Mouse (Mus musculus): Measurements from ENCODE around the gene Prg3.

Prg3 gene

DNA sequence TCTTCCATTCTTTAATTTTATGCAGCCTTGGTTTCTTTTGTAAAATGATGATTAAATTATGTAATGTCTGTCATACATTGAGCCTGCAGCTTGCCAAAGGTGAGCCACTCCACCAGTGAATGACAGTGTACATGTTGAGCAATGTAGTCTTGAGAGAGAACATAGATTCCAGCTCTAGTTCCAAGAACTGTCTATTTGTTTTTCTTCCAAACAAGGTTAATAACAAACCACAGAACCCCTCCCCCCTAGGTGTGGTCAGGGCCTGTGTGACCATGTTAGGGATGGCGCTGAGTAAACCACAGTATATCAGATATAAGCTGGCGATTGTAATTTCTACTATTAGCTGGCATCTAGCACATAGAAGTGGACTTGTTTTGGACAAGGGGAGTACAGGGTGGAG is 8.4 kb downstream of the Prg3 start:
- DNase-seq (ENCODE audit: low read depth, low spot score) = no peak

DNA sequence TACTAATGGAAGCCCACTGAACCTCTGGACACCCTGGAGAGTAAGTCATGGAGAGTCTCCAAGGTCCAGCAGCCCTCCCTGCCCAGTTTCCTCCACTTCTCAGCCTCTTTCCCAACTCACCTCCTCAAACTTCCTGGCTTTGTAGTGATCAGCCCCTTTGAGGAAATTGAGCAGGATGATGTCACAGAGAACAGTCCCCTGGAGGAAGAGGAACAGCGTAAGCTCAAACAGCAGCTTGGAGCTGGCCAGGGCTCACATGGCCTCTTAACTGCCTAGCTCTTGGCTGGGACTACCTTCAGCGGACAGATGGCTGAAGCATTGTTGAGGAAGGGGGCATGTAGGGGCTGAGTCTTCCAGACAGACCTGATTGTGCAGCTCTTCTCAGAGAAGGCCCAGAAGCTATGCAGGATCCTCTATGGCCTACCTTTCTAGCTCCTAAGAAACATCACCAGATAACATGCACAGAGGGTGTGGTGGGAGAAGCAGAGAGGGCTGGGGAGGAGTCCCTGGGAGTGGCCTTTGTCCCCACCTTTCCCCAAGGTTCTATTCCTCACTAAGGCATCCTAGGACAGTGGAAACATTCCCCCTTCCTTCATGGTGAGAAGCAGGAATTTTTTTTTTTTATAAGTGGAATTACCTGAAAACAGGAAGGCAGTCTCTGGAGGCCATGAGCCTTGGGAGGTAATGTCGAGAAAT is 11.6 kb downstream of the Prg3 start:
- DNase-seq (ENCODE audit: low read depth, low spot score) = no peak

DNA sequence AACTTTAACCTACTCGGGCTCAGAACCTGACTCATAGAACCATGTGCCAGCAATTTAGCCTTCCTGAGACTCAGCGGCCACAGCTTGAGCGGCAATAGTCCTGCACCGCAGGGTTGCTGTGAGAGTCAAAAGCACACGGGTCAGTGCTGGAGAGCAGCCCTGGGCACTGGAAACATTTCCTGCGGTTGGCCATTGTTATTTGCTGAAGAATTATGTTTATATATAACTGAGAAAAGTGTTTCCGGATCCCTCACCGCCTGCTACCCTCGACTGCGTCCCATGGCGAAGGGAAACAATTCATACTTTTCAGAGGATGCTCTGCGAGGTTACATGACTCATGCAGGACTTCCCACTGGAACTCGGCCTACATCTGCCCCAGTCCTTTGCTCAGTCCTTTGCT is 13.5 kb downstream of the Prg3 start:
- DNase-seq (ENCODE audit: low read depth, low spot score) = no peak

- peak; percentile 43 for DNase-seq (ENCODE audit: low read depth, low spot score)
Observed at GRCm38 (mm10) chr2:85002575-85002974, 14.6 kb downstream of the Prg3 start.

DNA sequence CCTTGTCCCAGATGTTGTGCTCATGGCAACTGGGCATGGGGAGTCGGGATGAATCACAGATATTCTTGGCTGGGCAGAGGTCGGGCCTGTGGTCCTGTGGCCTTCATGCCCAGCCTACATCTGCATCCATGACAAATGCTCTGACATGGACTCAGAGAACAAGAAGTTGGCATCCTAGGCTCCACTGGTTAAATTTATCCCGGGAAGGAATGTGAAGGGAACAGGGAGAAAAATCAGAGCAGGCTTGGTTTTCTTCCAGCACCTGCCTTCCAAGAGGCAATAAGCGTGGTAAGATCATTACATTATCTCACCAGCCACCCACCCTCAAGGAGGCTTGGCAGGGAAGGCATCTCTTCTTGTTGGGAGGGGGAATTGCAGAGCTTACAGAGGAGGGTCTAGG is 16.3 kb downstream of the Prg3 start:
- DNase-seq (ENCODE audit: low read depth, low spot score) = no peak

- no peak for DNase-seq (ENCODE audit: low read depth, low spot score)
Observed at GRCm38 (mm10) chr2:85006600-85006999, 18.6 kb downstream of the Prg3 start.

DNA sequence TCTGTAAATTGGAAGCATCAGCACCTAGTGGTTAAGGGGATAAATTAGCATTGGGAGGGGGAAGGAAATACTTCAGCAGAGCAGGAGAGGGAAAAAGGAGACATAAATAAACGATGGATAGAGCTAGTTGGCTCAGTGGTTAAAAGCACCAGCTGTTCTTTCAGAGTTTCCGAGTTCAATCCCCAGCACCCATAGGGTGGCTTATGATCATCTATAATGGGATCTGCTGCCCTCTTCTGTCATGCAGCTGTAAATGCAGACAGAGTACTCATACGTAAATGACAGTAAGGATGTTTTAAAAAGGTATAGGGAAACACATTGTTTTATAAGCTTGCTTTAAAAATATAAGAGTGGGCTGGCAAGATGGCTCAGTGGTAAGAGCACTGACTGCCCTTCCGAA is 19.7 kb downstream of the Prg3 start:
- DNase-seq (ENCODE audit: low read depth, low spot score) = peak; percentile 47

- DNase-seq (ENCODE audit: low read depth, low spot score) = no peak
Observed at GRCm38 (mm10) chr2:85009212-85009611, 21.2 kb downstream of the Prg3 start.

DNA sequence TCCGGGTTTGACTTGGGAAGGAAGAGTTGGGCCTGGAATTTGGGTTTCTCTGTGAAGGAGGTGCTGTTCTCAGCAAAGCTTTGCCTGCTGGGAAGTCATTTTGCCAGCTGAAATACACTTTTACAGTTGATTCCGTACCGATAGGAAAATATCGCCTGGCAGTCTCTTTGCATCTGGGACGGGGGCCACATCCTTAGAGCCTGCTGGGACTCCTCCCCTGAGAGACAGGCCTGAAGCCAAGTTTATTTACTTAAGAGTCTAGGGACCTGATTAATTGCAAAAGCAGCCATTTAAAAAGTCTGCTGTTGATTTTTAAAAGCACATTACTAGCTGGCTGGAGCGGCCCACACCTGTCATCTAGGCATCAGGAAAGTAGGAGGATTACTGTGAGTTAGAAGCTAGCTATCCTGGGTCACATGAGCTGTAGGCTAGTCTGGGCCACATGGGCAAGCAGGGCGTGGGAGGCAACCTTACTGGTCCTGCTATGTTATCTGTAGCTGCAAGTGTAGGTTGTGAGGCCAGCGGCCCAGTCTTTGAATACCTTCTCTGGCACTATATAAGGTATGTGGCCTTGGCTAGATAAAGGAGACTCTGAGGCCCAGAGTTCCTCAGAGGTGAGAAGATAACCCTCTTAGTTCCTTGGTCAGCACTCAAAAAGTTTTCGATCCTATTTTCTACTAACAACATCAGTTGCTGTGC is 24.0 kb downstream of the Prg3 start:
- no peak for DNase-seq (ENCODE audit: low read depth, low spot score)

DNA sequence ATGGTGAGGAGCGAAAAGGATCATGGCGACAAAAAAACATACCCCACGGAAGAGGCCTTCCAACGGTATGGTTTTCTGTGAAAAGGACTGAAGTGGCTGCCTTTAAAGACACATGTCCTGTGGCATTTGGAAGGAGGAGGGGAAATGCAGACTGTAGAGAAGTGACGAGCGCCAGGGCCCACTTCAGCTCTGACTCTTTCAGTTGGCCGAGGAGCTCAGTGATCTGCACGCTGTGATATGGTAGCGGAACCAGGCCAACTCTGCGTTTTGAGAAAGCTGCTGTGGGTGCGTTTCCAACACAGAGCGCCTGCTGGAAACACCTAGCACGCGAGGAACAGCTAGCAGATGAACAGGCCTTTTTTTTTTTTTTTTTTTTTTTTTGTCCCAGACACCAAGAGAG is 24.7 kb downstream of the Prg3 start:
- no peak for DNase-seq (ENCODE audit: low read depth, low spot score)

DNA sequence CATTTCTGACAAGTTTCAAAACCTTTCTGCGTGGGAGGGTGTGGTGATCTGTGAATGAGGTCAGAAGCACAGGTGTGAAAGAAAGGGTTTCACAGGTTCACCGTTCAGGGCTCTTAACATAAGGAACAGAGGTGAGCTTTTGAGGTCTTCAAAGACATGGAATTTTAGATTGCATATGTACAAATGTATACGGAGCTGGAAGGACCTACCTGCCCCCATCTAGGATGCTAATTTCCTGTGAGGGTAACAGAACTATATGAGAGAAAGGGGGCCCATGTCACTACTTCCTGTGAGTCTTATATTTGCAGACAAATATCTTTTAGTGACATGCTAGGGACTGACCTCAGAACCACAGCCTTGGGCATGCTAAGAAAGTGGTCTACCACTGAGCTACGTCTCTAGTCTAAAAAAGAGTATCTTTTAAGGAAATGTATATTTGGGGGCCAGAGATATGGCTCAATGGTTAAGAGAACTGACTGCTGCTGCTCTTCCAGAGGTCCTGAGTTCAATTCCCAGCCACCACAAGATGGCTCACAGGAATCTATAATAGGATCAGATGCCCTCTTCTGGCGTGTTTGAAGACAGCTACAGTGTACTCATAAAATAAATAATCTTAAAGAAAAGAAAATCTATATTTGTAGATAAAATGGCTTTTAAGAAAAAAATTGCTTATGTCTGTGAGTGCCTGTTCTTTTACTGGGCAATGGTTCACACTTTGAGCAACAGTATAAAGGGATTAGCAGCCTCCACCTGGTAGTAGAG is 26.0 kb downstream of the Prg3 start:
- DNase-seq (ENCODE audit: low read depth, low spot score) = no peak

GRCm38 (mm10) chr2:85014588-85014982 is 26.6 kb downstream of the Prg3 start:
- no peak for DNase-seq (ENCODE audit: low read depth, low spot score)

- DNase-seq (ENCODE audit: low read depth, low spot score) = peak; percentile 56
Observed at GRCm38 (mm10) chr2:85022043-85022442, 34.0 kb downstream of the Prg3 start.

DNA sequence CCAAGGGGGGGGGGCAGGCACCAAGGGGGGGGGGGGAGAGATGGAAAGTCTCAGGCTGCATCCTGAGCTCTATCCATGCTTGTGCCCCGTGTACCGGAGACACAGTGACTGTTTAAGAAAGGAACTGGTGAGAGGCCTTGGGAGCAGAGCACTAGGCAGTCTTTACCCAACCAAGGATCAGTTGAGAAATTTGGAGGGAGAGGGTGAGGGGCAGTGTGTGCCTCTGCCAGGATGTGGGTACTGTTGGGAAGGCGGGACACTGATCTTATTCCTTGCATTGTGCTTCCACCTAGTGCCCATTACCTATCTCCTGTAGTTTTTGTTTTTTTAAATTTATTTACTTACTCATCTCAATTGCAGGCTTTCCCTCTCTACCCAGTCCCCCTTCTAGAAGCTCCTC is 38.2 kb downstream of the Prg3 start:
- no peak for DNase-seq (ENCODE audit: low read depth, low spot score)

DNA sequence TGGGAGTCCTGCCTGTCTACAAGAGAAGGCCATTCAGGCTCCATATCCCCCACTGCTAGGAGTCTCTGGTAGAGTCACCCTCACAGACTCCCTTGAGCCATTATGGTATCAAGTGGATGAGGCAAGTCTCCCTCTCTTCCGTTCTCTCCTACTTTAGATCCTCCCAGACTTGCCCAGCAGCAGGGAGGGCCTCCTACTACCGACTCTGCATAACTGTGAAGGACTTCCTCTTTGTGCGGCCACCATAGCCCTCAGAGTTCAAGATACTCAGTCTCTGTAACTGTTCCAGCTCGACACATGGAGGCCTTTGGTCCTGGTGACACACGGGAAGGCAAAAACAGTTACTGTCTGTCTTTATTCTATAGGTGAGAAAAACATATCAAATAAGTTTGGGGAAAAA is 39.3 kb downstream of the Prg3 start:
- no peak for DNase-seq (ENCODE audit: low read depth, low spot score)

GRCm38 (mm10) chr2:85029897-85030296 is 41.9 kb downstream of the Prg3 start:
- DNase-seq (ENCODE audit: low read depth, low spot score) = no peak

- no peak for DNase-seq (ENCODE audit: low read depth, low spot score)
Observed at GRCm38 (mm10) chr2:85030989-85031388, 43.0 kb downstream of the Prg3 start.

GRCm38 (mm10) chr2:85033121-85033520 is 45.1 kb downstream of the Prg3 start:
- DNase-seq (ENCODE audit: low read depth, low spot score) = no peak

DNA sequence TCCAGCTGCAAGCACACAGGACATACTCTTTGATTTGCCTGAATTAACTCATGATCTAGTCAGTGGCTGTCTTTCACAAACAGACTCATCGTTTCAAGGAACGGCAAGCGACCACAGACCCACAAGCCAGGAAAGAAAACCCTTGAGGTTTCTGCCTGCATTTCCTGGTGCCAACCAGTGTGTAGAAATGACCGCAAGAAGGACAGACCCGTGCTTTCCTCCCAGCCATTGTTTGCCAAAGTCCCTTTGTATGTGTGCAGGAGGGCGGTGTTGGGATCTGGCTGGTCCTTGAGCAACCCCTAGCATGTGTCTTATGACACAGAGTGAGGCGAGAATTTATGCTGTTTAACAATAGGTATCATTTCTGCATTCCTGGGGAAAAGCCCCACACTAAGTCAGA is 46.2 kb downstream of the Prg3 start:
- no peak for DNase-seq (ENCODE audit: low read depth, low spot score)

GRCm38 (mm10) chr2:85036507-85037046 is 48.6 kb downstream of the Prg3 start:
- DNase-seq (ENCODE audit: low read depth, low spot score) = peak; percentile 15

DNA sequence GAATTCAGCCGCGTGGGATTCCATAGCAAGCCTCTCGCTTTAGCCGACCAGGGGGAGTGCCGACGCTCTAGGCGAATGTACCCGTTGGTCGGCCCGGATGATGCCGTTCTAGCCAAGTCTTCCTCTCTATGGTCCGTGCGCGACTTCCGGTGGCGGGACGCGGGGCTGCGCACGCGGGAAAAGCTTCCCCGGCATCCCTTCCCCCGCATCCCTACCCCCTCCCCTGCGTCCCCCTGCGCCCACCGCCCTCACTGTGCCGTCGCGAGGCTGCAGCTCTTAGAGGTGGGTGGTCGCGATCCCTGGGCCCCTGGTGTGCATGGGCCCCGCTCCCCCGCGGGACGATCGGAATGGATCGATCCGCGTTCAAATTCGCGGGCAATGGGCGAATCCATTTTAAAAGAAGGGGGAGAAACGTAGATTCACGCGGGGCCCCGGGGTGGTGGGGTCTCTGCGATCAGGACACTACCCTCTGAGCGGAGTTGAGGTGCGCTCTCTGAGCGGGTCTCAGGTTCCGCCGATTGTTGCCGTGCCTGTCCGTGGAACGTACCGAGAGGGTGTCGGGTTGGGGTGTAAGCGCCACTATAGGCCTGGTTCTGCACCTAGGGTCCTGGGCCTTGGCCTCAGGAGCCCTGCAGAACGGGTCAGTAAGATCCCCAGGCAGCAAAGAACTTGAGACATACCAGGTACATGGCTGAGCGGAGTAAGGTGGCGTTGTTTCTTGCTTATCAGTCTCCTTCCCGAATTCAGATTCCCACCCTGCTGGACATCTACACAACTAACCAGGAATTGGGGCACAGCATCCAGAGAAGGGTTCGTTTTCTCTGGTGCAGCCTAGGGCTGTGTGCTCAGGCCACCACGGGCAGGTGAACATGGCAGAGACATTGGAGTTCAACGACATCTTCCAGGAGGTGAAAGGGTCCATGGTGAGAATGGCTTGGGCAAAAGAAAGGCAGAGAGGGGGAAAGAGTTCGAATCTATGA is 49.3 kb downstream of the Prg3 start, which contains the start of the genes Ssrp1 and P2rx3:
TSS of gene Ssrp1 (plus strand) at position 188 of the 980 bp plus-strand sequence.
TSS of gene P2rx3 (minus strand) at position 416 of the 980 bp plus-strand sequence.
- DNase-seq (ENCODE audit: low read depth, low spot score) = peak; percentile 96
